Mouse (Mus musculus) cerebellum, adult 2 months (tissue): ENCODE measurements around the gene Kctd14. TPM values are rescaled to one million over a fixed set of nuclear protein-coding genes. Genes with fewer than 3 reads are reported as not detected.
A peak's percentile ranks its signal among the peaks of the same experiment; 100 is the strongest.
"Not testable (repeated sequence)": the region's sequence is repeated elsewhere in the genome, so short reads cannot be mapped to it uniquely, and the experiment has no call there.

Experiments used
- DNase-seq, 2 experiments: peaks; one replicate each; pipeline ENCODE4 v3.0.0; 2021
- H3K27ac ChIP-seq: fragments of 200-500 bp; 2 replicates; pipeline ENCODE4 v1.5.1; 2012; ENCODE audit warnings: low read length, control low read depth, inconsistent platforms; ENCODE audit not compliant: insufficient read depth
- H3K27me3 ChIP-seq: fragments of 200-500 bp; 2 replicates; pipeline ENCODE4 v1.6.1; 2012; ENCODE audit warnings: inconsistent platforms, mild to moderate bottlenecking, low read length, moderate library complexity; ENCODE audit not compliant: control insufficient read depth, insufficient read depth
- H3K4me1 ChIP-seq: fragments of 200-500 bp; 2 replicates; pipeline ENCODE4 v1.6.1; 2011; ENCODE audit warnings: low read length; ENCODE audit not compliant: control insufficient read depth, insufficient read depth
- H3K4me3 ChIP-seq: fragments of 200-500 bp; replicated peaks from 2 replicates; pipeline ENCODE3; 2011; ENCODE audit warnings: mild to moderate bottlenecking, low read depth, low read length, control low read depth; ENCODE audit not compliant: insufficient read depth
- CTCF ChIP-seq: fragments of 200-500 bp; IDR thresholded peaks from 2 replicates; pipeline ENCODE4 v1.5.1; 2011; ENCODE audit warnings: low read depth, mild to moderate bottlenecking, control low read depth, low read length, moderate library complexity, borderline replicate concordance; ENCODE audit not compliant: insufficient read depth
- POLR2A ChIP-seq: fragments of 200-500 bp; IDR thresholded peaks from 2 replicates; pipeline ENCODE4 v1.6.1; 2011; ENCODE audit warnings: low read length, control low read depth, borderline replicate concordance; ENCODE audit not compliant: insufficient read depth
- WGBS: fragments of 180-500 bp; shearing (Covaris S2); methylation state at CpG from one replicate; pipeline ENCODE4 v1.1.7; 2018; 5-methylcytosine and 5-hydroxymethylcytosine counted together
- polyA plus RNA-seq: library from polyadenylated mRNA; depleted of rRNA; stranded (reverse); fragments of >200 nt; gene quantifications from 2 replicates; pipeline ENCODE4 v1.2.3, GENCODE M21; 2012

Kctd14 gene
- polyA plus RNA-seq, 1 experiment, result 2.2 TPM

GRCm38 (mm10) chr7:97426566-97426965, 24.6 kb upstream of the Kctd14 start:
- peak overlapping the region; percentile 25; the same call in 1 of the 2 replicates for H3K27ac ChIP-seq
- WGBS, result 15% methylated on average over 6 of the region's 6 CpGs
- no peak overlapping the region for H3K4me3 ChIP-seq
- H3K27me3 ChIP-seq, result no peaks in the 10 kb centered on the region
- peak; percentile 69 to 83 for DNase-seq
- TF ChIP-seq POLR2A (no peak), CTCF (no peak)
- H3K4me1 ChIP-seq, result peaks cover 20% of the 10 kb centered on the region

GRCm38 (mm10) chr7:97427296-97427695, 23.8 kb upstream of the Kctd14 start:
- WGBS, result 45% methylated on average over 6 of the region's 6 CpGs
- H3K4me3 ChIP-seq, result no peak overlapping the region
- H3K27ac ChIP-seq, result peak overlapping the region; percentile 25; the same call in 1 of the 2 replicates
- H3K27me3 ChIP-seq, result no peaks in the 10 kb centered on the region
- DNase-seq, result no peak
- no peak for TF ChIP-seq CTCF
- no peak for TF ChIP-seq POLR2A
- H3K4me1 ChIP-seq, result peaks cover 20% of the 10 kb centered on the region

GRCm38 (mm10) chr7:97427778-97428420, 23.2 kb upstream of the Kctd14 start:
- 13% methylated on average over 5 of the region's 5 CpGs for WGBS
- TF ChIP-seq POLR2A (no peak), CTCF (peak; percentile 36; the same call in 1 of the 2 replicates)
- H3K4me3 ChIP-seq, result no peak overlapping the region
- DNase-seq, result peak; percentile 70 to 85
- no peak overlapping the region for H3K27ac ChIP-seq
- peaks cover 20% of the 10 kb centered on the region for H3K4me1 ChIP-seq
- no peaks in the 10 kb centered on the region for H3K27me3 ChIP-seq

GRCm38 (mm10) chr7:97429705-97430104, 21.4 kb upstream of the Kctd14 start:
- no peak overlapping the region for H3K27ac ChIP-seq
- H3K27me3 ChIP-seq, result no peaks in the 10 kb centered on the region
- H3K4me3 ChIP-seq, result no peak overlapping the region
- 25% methylated on average over 5 of the region's 5 CpGs for WGBS
- DNase-seq, result no peak
- peaks cover 20% of the 10 kb centered on the region for H3K4me1 ChIP-seq
- no peak for TF ChIP-seq CTCF
- TF ChIP-seq POLR2A, result no peak

DNA sequence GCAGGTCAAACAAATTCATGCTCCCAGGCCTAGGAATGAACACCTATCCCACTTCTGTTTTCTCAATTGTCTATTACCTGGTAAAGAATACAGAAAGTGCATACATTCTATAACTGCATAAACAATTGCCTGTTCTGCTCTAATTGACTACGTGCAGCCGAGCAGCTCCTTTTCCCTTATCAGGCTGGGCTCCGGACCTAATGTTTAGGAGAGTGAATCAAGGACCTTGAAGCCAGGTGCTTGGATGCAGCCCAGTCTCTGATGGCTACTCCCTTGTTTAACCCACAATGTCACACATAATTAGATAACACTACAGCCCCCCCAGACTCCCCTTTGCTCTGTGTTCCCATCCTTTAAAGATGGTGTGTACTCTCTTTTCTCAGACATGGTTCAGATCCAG, 17.6 kb upstream of the Kctd14 start:
- H3K27ac ChIP-seq, H3K4me3 ChIP-seq, DNase-seq, H3K27me3 ChIP-seq, H3K4me1 ChIP-seq: not testable (repeated sequence)
- 69% methylated on average over 3 of the region's 3 CpGs for WGBS

- no peaks in the 10 kb centered on the region for H3K27me3 ChIP-seq
- H3K4me3 ChIP-seq, result no peak overlapping the region
- no peak for DNase-seq
- TF ChIP-seq CTCF (no peak), POLR2A (no peak)
- no peak overlapping the region for H3K27ac ChIP-seq
- H3K4me1 ChIP-seq, result no peaks in the 10 kb centered on the region
- WGBS, result 88% methylated on average over 10 of the region's 10 CpGs
Observed at GRCm38 (mm10) chr7:97434517-97434916, 16.6 kb upstream of the Kctd14 start.

GRCm38 (mm10) chr7:97438986-97439385, 12.1 kb upstream of the Kctd14 start:
- no peak overlapping the region for H3K27ac ChIP-seq
- no peak for TF ChIP-seq POLR2A
- no peak for TF ChIP-seq CTCF
- H3K27me3 ChIP-seq, result no peaks in the 10 kb centered on the region
- no peaks in the 10 kb centered on the region for H3K4me1 ChIP-seq
- no peak for DNase-seq
- H3K4me3 ChIP-seq, result no peak overlapping the region

- Histone ChIP-seq H3K4me3 (no peak overlapping the region), H3K27me3 (no peaks in the 10 kb centered on the region), H3K27ac (peak overlapping the region; percentile 28; the same call in 1 of the 2 replicates), H3K4me1 (peaks cover 8% of the 10 kb centered on the region)
- DNase-seq, result peak; percentile 75 to 83
- no peak for TF ChIP-seq POLR2A
- TF ChIP-seq CTCF, result no peak
- WGBS, result 0% methylated on average over 6 of the region's 6 CpGs
Observed at GRCm38 (mm10) chr7:97446171-97446925, 4.8 kb upstream of the Kctd14 start.
